Mouse (Mus musculus): ENCODE results near the gene 4930412O13Rik. TPM values are rescaled to one million over a fixed set of nuclear protein-coding genes. Genes with fewer than 3 reads are reported as not detected.

The 4930412O13Rik gene
- polyA plus RNA-seq, 1 experiment from 2014 or later, result not detected

- no peak for ATAC-seq (ENCODE audit: insufficient read depth, low FRiP score)
- H3K4me2 ChIP-seq (ENCODE audit: low read depth, low read length), result no peak overlapping the region
Measured at GRCm38 (mm10) chr2:9884533-9885216, 3.6 kb downstream of the 4930412O13Rik start.

DNA sequence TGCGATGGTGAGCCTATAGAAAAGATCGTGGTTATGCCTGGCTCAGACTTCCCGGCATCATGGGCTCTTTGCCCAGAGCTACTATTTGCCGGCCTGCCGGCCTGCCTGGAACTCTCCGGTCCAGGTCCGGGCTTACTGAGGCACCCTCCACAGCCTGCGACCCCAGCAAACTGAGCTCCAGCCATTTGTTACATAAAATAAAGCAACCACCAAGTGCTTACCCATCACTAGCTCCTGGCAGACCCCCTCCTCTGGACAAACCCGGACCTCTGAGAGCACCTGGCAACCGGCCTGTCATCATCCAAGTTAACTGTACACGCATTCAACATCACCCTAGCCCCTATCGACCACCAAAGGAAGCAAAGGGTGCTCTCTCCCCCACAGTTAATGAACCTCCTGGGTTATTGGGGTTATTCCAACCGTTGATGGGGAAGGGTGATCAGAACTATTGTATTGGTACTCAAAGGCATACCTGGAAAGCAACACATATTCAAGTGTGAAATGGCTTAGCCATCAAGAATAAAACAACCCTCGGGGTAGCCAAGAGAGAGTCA, 4.2 kb downstream of the 4930412O13Rik start:
- H3K9ac ChIP-seq (ENCODE audit: low read length), result no peak overlapping the region
- peaks cover 13% of the 10 kb centered on the region for H3K4me1 ChIP-seq (ENCODE audit: control insufficient read depth, insufficient read depth, low read length)
- no peak for ATAC-seq (ENCODE audit: insufficient read depth, low FRiP score)
- no peak overlapping the region for H3K4me2 ChIP-seq (ENCODE audit: low read depth, low read length)
- no peak overlapping the region for H3K4me3 ChIP-seq (replicated peaks; ENCODE audit: low read length)
- H3K27ac ChIP-seq (ENCODE audit: low read length), result no peak overlapping the region
- no peaks in the 10 kb centered on the region for H3K36me3 ChIP-seq (ENCODE audit: control insufficient read depth, insufficient read depth, low read length)
- H3K27me3 ChIP-seq (ENCODE audit: control insufficient read depth, insufficient read depth, low read length), result peaks cover 86% of the 10 kb centered on the region
- H3K9me3 ChIP-seq (replicated peaks; ENCODE audit: control insufficient read depth, low read length), result no peaks in the 10 kb centered on the region
- 9% methylated on average over 14 of the region's 14 CpGs for WGBS

More at GRCm38 (mm10) chr2:9884533-9885216, 3.6 kb downstream of the 4930412O13Rik start:
- Histone ChIP-seq H3K27ac (ENCODE audit: low read length) (no peak overlapping the region), H3K27me3 (ENCODE audit: control insufficient read depth, insufficient read depth, low read length) (peaks cover 89% of the 10 kb centered on the region), H3K4me3 (replicated peaks; ENCODE audit: low read length) (0 out of 2 replicates have a peak overlapping the region, but pooled peaks have one; percentile 1), H3K36me3 (ENCODE audit: control insufficient read depth, insufficient read depth, low read length) (no peaks in the 10 kb centered on the region), H3K9ac (ENCODE audit: low read length) (no peak overlapping the region), H3K9me3 (replicated peaks; ENCODE audit: control insufficient read depth, low read length) (no peaks in the 10 kb centered on the region), H3K4me1 (ENCODE audit: control insufficient read depth, insufficient read depth, low read length) (peaks cover 13% of the 10 kb centered on the region)
- 6% methylated on average over 15 of the region's 15 CpGs for WGBS

DNA sequence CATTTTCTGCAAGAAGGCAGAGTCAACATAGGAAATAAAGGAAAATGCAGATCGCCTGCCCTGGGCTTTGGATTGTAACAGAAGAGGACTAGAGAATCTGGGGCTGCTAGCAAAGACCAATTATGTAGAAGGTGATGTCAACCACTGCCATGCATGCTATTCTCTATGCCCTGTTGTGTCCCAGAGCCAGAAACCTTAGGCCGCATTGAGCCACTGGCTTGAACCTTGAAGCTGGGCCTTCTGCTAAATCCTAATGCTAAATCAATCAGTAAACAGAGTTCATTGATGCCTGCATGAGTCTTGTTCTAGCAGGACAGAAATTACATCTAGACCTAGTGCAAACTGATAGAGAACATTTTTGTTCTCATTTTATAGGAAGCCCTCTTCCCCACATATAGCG, 5.0 kb downstream of the 4930412O13Rik start:
- peaks cover 10% of the 10 kb centered on the region; the same call in 1 of the 2 replicates for H3K4me1 ChIP-seq (ENCODE audit: control insufficient read depth, insufficient read depth, low read length)
- no peaks in the 10 kb centered on the region for H3K9me3 ChIP-seq (replicated peaks; ENCODE audit: control insufficient read depth, low read length)
- ATAC-seq (ENCODE audit: insufficient read depth, low FRiP score), result no peak
- no peak overlapping the region for H3K4me2 ChIP-seq (ENCODE audit: low read depth, low read length)
- peaks cover 84% of the 10 kb centered on the region for H3K27me3 ChIP-seq (ENCODE audit: control insufficient read depth, insufficient read depth, low read length)
- H3K9ac ChIP-seq (ENCODE audit: low read length), result no peak overlapping the region
- no peak overlapping the region for H3K4me3 ChIP-seq (replicated peaks; ENCODE audit: low read length)
- H3K36me3 ChIP-seq (ENCODE audit: control insufficient read depth, insufficient read depth, low read length), result no peaks in the 10 kb centered on the region
- 23% methylated on average over 3 of the region's 3 CpGs for WGBS
- no peak overlapping the region for H3K27ac ChIP-seq (ENCODE audit: low read length)

- Histone ChIP-seq H3K9ac (ENCODE audit: low read length) (no peak overlapping the region), H3K36me3 (ENCODE audit: control insufficient read depth, insufficient read depth, low read length) (no peaks in the 10 kb centered on the region), H3K9me3 (replicated peaks; ENCODE audit: control insufficient read depth, low read length) (no peaks in the 10 kb centered on the region), H3K27me3 (ENCODE audit: control insufficient read depth, insufficient read depth, low read length) (peaks cover 81% of the 10 kb centered on the region), H3K4me1 (ENCODE audit: control insufficient read depth, insufficient read depth, low read length) (peaks cover 5% of the 10 kb centered on the region; the same call in 1 of the 2 replicates), H3K4me3 (replicated peaks; ENCODE audit: low read length) (no peak overlapping the region), H3K4me2 (ENCODE audit: low read depth, low read length) (no peak overlapping the region), H3K27ac (ENCODE audit: low read length) (no peak overlapping the region)
- no peak for ATAC-seq (ENCODE audit: insufficient read depth, low FRiP score)
- WGBS, result 5% methylated on average over 7 of the region's 7 CpGs
Measured at GRCm38 (mm10) chr2:9886921-9887610, 6.0 kb downstream of the 4930412O13Rik start.

DNA sequence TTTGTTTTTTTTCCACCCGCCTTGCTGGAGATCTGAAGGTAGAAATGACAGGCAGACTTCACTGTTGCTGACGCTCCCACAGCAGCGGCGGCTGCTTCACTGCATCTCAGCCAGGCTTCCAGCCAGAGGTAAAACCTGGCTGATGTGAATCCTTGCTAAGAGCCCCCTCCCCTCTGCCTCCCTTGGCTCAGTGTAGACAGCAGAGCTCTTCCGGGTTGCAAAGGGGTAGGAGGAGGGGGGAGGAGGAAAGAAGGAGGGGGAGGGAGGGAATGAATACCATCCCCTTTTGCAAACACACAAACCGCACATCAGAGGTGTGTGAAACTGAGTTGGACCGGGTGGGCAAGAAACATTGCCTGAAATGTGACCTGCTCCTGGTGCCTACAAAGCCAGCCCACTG, 6.6 kb downstream of the 4930412O13Rik start:
- no peak overlapping the region for H3K4me2 ChIP-seq (ENCODE audit: low read depth, low read length)
- no peaks in the 10 kb centered on the region for H3K36me3 ChIP-seq (ENCODE audit: control insufficient read depth, insufficient read depth, low read length)
- WGBS, result 0% methylated on average over 7 of the region's 7 CpGs
- H3K27ac ChIP-seq (ENCODE audit: low read length), result no peak overlapping the region
- peaks cover 81% of the 10 kb centered on the region for H3K27me3 ChIP-seq (ENCODE audit: control insufficient read depth, insufficient read depth, low read length)
- ATAC-seq (ENCODE audit: insufficient read depth, low FRiP score), result no peak
- H3K9me3 ChIP-seq (replicated peaks; ENCODE audit: control insufficient read depth, low read length), result no peaks in the 10 kb centered on the region
- H3K9ac ChIP-seq (ENCODE audit: low read length), result no peak overlapping the region
- H3K4me3 ChIP-seq (replicated peaks; ENCODE audit: low read length), result no peak overlapping the region
- peaks cover 3% of the 10 kb centered on the region; the same call in 1 of the 2 replicates for H3K4me1 ChIP-seq (ENCODE audit: control insufficient read depth, insufficient read depth, low read length)

GRCm38 (mm10) chr2:9888913-9889650, 8.0 kb downstream of the 4930412O13Rik start, which contains the start of gene 9230102O04Rik:
Gene 9230102O04Rik, minus strand, starts transcription at chr2:9889540.
- H3K4me1 ChIP-seq (ENCODE audit: control insufficient read depth, insufficient read depth, low read length), result peaks cover 3% of the 10 kb centered on the region; the same call in 1 of the 2 replicates
- H3K4me2 ChIP-seq (ENCODE audit: low read depth, low read length), result peak within 1 kb of the TSS; percentile 43
- peaks cover 84% of the 10 kb centered on the region for H3K27me3 ChIP-seq (ENCODE audit: control insufficient read depth, insufficient read depth, low read length)
- no peak within 1 kb of the TSS for H3K27ac ChIP-seq (ENCODE audit: low read length)
- H3K36me3 ChIP-seq (ENCODE audit: control insufficient read depth, insufficient read depth, low read length), result no peaks in the 10 kb centered on the region
- H3K9me3 ChIP-seq (replicated peaks; ENCODE audit: control insufficient read depth, low read length), result no peaks in the 10 kb centered on the region
- no peak within 1 kb of the TSS for H3K9ac ChIP-seq (ENCODE audit: low read length)
- peak within 1 kb of the TSS; percentile 29 for H3K4me3 ChIP-seq (replicated peaks; ENCODE audit: low read length)
- ATAC-seq (ENCODE audit: insufficient read depth, low FRiP score), result peak; percentile 83; the same call in 1 of the 2 replicates
- under 1% methylated on average over 30 of the region's 30 CpGs for WGBS

- no peaks in the 10 kb centered on the region for H3K36me3 ChIP-seq (ENCODE audit: control insufficient read depth, insufficient read depth, low read length)
- peaks cover 3% of the 10 kb centered on the region; the same call in 1 of the 2 replicates for H3K4me1 ChIP-seq (ENCODE audit: control insufficient read depth, insufficient read depth, low read length)
- H3K4me3 ChIP-seq (replicated peaks; ENCODE audit: low read length), result peak within 1 kb of the TSS; percentile 29
- ATAC-seq (ENCODE audit: insufficient read depth, low FRiP score), result no peak
- no peaks in the 10 kb centered on the region for H3K9me3 ChIP-seq (replicated peaks; ENCODE audit: control insufficient read depth, low read length)
- H3K27ac ChIP-seq (ENCODE audit: low read length), result no peak within 1 kb of the TSS
- H3K4me2 ChIP-seq (ENCODE audit: low read depth, low read length), result peak within 1 kb of the TSS; percentile 43
- peaks cover 86% of the 10 kb centered on the region for H3K27me3 ChIP-seq (ENCODE audit: control insufficient read depth, insufficient read depth, low read length)
- WGBS, result under 1% methylated on average over 23 of the region's 23 CpGs
- no peak within 1 kb of the TSS for H3K9ac ChIP-seq (ENCODE audit: low read length)
Measured at GRCm38 (mm10) chr2:9889651-9890183, 8.7 kb downstream of the 4930412O13Rik start, which contains the start of gene Gata3. Gene Gata3, minus strand, starts transcription at chr2:9890034.

- ATAC-seq (ENCODE audit: insufficient read depth, low FRiP score), result no peak
- 7% methylated on average over 8 of the region's 8 CpGs for WGBS
- Histone ChIP-seq H3K27me3 (ENCODE audit: control insufficient read depth, insufficient read depth, low read length) (peaks cover 84% of the 10 kb centered on the region), H3K27ac (ENCODE audit: low read length) (no peak overlapping the region), H3K4me2 (ENCODE audit: low read depth, low read length) (no peak overlapping the region), H3K4me3 (replicated peaks; ENCODE audit: low read length) (no peak overlapping the region), H3K4me1 (ENCODE audit: control insufficient read depth, insufficient read depth, low read length) (peaks cover 3% of the 10 kb centered on the region; the same call in 1 of the 2 replicates), H3K9ac (ENCODE audit: low read length) (no peak overlapping the region), H3K9me3 (replicated peaks; ENCODE audit: control insufficient read depth, low read length) (no peaks in the 10 kb centered on the region), H3K36me3 (ENCODE audit: control insufficient read depth, insufficient read depth, low read length) (no peaks in the 10 kb centered on the region)
Measured at GRCm38 (mm10) chr2:9890251-9890650, 9.2 kb downstream of the 4930412O13Rik start.

Data from stomach, embryonic 16.5 days (tissue).